Mouse (Mus musculus) erythroblast, embryonic 14.5 days (primary cell): ENCODE data around the gene Tango2. TPM values are rescaled to one million over a fixed set of nuclear protein-coding genes. Genes with fewer than 3 reads are reported as not detected.

Experiments
- H3K27me3 ChIP-seq: 2 replicates; pipeline ENCODE4 v1.6.1; 2012; ENCODE audit warnings: inconsistent platforms; ENCODE audit not compliant: control insufficient read depth
- H3K36me3 ChIP-seq: 2 replicates; pipeline ENCODE4 v1.6.1; 2012; ENCODE audit warnings: mild to moderate bottlenecking, inconsistent platforms; ENCODE audit not compliant: control insufficient read depth
- H3K4me1 ChIP-seq: 2 replicates; pipeline ENCODE4 v1.6.1; 2012; ENCODE audit warnings: inconsistent platforms; ENCODE audit not compliant: control insufficient read depth
- H3K4me3 ChIP-seq: replicated peaks from 2 replicates; pipeline ENCODE3; 2012; ENCODE audit warnings: moderate library complexity, mild to moderate bottlenecking, inconsistent platforms
- H3K9me3 ChIP-seq: 2 replicates; pipeline ENCODE4 v1.6.1; 2012; ENCODE audit warnings: low read length, inconsistent platforms, mixed read lengths; ENCODE audit not compliant: control insufficient read depth
- GATA1 ChIP-seq: IDR thresholded peaks from 2 replicates; pipeline ENCODE4 v1.6.1; 2012; ENCODE audit warnings: low read length, inconsistent platforms, mixed read lengths
- TAL1 ChIP-seq: IDR thresholded peaks from 3 replicates; pipeline ENCODE4 v1.6.1; 2012; ENCODE audit warnings: low read length, inconsistent platforms, mixed read lengths
- polyA plus RNA-seq: library from polyadenylated mRNA; stranded (reverse); fragments of >175 nt; gene quantifications from 2 replicates; pipeline ENCODE4 v1.2.3, GENCODE M21; 2012

Gene Tango2
- polyA plus RNA-seq, 1 experiment: 7.4 TPM

DNA sequence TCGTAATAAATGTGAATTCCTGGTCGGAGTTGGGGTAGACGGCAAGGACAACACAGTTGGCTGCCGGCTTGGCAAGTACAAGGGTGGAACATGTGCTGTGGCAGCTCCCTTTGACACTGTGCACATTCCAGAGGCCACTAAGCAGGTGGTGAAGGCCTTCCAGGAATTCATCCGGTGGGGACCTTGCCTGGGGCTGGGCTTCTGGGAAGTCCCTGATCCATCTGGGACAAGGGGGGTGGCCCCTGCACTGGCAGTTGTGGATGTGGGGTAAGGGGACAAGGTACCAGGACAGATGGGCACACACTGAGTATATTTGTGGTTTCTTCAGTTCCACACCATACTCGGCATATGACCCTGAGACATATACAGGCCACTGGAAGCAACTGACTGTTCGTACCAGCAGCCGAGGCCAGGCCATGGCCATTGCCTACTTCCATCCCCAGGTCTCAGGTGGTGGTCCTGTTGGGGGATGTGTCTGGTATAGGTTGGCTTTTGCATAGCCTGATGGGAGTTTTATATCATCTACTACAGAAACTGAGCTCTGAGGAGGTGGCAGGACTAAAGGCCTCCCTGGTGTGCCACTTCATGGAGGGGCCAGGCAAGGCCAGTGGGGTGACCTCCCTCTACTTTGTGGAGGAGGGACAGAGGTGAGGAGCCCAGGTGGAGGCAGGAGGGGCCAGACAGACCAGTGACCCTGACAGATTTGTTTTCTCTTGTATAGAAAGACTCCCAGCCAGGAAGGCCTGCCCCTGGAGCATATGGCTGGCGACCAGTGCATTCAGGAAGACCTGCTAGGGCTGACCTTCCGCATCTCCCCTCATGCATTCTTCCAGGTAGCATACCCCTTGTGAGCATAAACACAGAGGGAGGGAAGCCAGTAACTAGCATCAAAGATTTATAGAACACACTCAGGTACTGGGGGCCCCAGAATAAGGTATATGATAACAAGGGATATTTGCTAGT is 96.8 kb downstream of the Tango2 start:
- H3K9me3 ChIP-seq: no peaks in the 10 kb centered on the region
- no peaks in the 10 kb centered on the region for H3K27me3 ChIP-seq
- peak overlapping the region; percentile 79 for H3K4me3 ChIP-seq
- no peak for TF ChIP-seq TAL1
- no peak for TF ChIP-seq GATA1
- peaks cover 63% of the 10 kb centered on the region for H3K4me1 ChIP-seq
- peaks cover 80% of the 10 kb centered on the region for H3K36me3 ChIP-seq

Other genes with a start within 250 kb of the Tango2 start
- 0.02 TPM in 1 of 2 replicates, not detected in the other for gene Rtn4r, start 220.5 kb downstream of the Tango2 start, polyA plus RNA-seq
- not detected in 2 replicates for gene Ccdc188, start 130.2 kb downstream of the Tango2 start, polyA plus RNA-seq
- gene Zdhhc8, start 113.0 kb downstream of the Tango2 start, polyA plus RNA-seq: 0.20 and 0.31 TPM in 2 replicates
- gene Trmt2a, start 99.4 kb downstream of the Tango2 start, polyA plus RNA-seq: 3.7 and 3.8 TPM in 2 replicates
- gene Ranbp1, start 99.4 kb downstream of the Tango2 start, polyA plus RNA-seq: 72.2 and 86.6 TPM in 2 replicates
- gene Gm49776, start 89.8 kb downstream of the Tango2 start, polyA plus RNA-seq: not detected in 2 replicates
- 0.64 and 0.95 TPM in 2 replicates for gene Dgcr8, start 58.9 kb downstream of the Tango2 start, polyA plus RNA-seq
- gene Arvcf, start 79 bp upstream of the Tango2 start, polyA plus RNA-seq: 0.84 and 1.3 TPM in 2 replicates
- 16.0 and 18.6 TPM in 2 replicates for gene Txnrd2, start 78.3 kb upstream of the Tango2 start, polyA plus RNA-seq
- gene Comt, start 78.7 kb upstream of the Tango2 start, polyA plus RNA-seq: 7.4 and 19.9 TPM in 2 replicates
- 0.64 and 0.81 TPM in 2 replicates for gene Gnb1l, start 150.6 kb upstream of the Tango2 start, polyA plus RNA-seq
- gene Rtl10, start 150.8 kb upstream of the Tango2 start, polyA plus RNA-seq: 0.06 and 0.15 TPM in 2 replicates
- gene Tbx1, start 242.6 kb upstream of the Tango2 start, polyA plus RNA-seq: not detected in 2 replicates